ENCODE assay signal across 8 mouse cellular contexts in the genomic region with DNA sequence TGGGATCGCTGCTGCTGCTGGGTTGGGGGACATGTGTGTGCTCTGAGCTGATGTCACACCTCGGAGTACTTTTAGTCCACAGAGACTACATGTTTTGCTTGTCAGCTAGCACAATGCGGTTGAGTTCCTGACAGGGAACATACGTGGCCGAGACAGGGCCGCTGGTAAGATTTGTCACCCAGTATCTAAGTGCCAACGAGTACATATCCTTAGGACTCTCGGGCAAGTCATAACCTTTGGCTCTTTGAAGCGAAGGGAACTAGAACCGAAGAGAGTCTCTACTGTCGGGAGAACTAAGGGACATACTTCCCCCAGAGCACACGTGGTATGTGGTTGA. TPM values are rescaled to one million over a fixed set of nuclear protein-coding genes. Genes with fewer than 3 reads are reported as not detected.
DNase-seq lines count a peak whose midpoint lies in the region; ATAC-seq lines count a peak whose summit lies in the region.

No protein-coding gene starts in this region.

- no peaks in the 10 kb centered on the region for H3K27me3 ChIP-seq in hindbrain, embryonic 11.5 days (ENCODE audit: control insufficient read depth, insufficient read depth, low read length)
- no peaks in the 10 kb centered on the region for H3K27me3 ChIP-seq in megakaryocyte, embryonic 14.5 days (replicated peaks)

- no peak overlapping the region for H3K27ac ChIP-seq in brown adipose tissue, adult 24 weeks (replicated peaks; ENCODE audit: low read depth, low read length)
- no peak overlapping the region for H3K27ac ChIP-seq in hindbrain, embryonic 11.5 days (ENCODE audit: low read depth, low read length)

- no peaks in the 10 kb centered on the region; the same call in none of the 2 replicates for H3K4me1 ChIP-seq in brown adipose tissue, adult 24 weeks (ENCODE audit: control insufficient read depth, insufficient read depth, insufficient read length, low read length)
- H3K4me1 ChIP-seq in hindbrain, embryonic 11.5 days (replicated peaks; ENCODE audit: control insufficient read depth, insufficient read depth, low read length), result no peaks in the 10 kb centered on the region
- peaks cover 46% of the 10 kb centered on the region for H3K4me1 ChIP-seq in megakaryocyte, embryonic 14.5 days

- peak overlapping the region; percentile 84 for H3K9ac ChIP-seq in hindbrain, embryonic 11.5 days (ENCODE audit: low read depth, low read length)

- intact Hi-C loops in gastrocnemius, postnatal 14 days (cut with DNase I; ENCODE audit: low total_unique reads), result no loop called here

- peak overlapping the region; percentile 96 for H3K4me3 ChIP-seq in brown adipose tissue, adult 24 weeks (ENCODE audit: insufficient read depth, low read depth, low read length)
- peak overlapping the region; percentile 70 for H3K4me3 ChIP-seq in hindbrain, embryonic 11.5 days (ENCODE audit: low read depth, low read length)
- H3K4me3 ChIP-seq in megakaryocyte, embryonic 14.5 days (replicated peaks), result peak overlapping the region; percentile 97

- DNase-seq in right cerebral cortex, postnatal 25 days, result peak; percentile 11
- no peak for DNase-seq in right cerebral cortex, postnatal 4 days
- no peak for DNase-seq in hindbrain, embryonic 11.5 days (ENCODE audit: low spot score)
- DNase-seq in Muller cell, postnatal 12 days (ENCODE audit: inconsistent ontology term), result no peak
- DNase-seq in gastrocnemius, postnatal 14 days, result no peak
- no peak for DNase-seq in adrenal gland, adult 18-20 months (ENCODE audit: low spot score in 2 of 2)

- no peaks in the 10 kb centered on the region for H3K36me3 ChIP-seq in hindbrain, embryonic 11.5 days (ENCODE audit: control insufficient read depth, insufficient read depth, low read length)
- H3K36me3 ChIP-seq in megakaryocyte, embryonic 14.5 days (replicated peaks; ENCODE audit: low read length), result peaks cover 36% of the 10 kb centered on the region

- ATAC-seq in hindbrain, embryonic 11.5 days (ENCODE audit: low FRiP score), result no peak

- H3K9me3 ChIP-seq in hindbrain, embryonic 11.5 days (ENCODE audit: control insufficient read depth, low read length), result no peaks in the 10 kb centered on the region
- H3K9me3 ChIP-seq in megakaryocyte, embryonic 14.5 days, result no peaks in the 10 kb centered on the region

- 7% methylated on average over 12 of the region's 12 CpGs for WGBS in hindbrain, embryonic 11.5 days

- H3K4me2 ChIP-seq in hindbrain, embryonic 11.5 days (replicated peaks; ENCODE audit: low read depth, low read length), result peak overlapping the region; percentile 55

RNA-seq across cellular contexts. Expression of gene Scyl3, which starts 1.5 kb away (rescaled TPM):
- polyA plus RNA-seq in brown adipose tissue, adult 24 weeks (2012; ENCODE audit: insufficient read depth, insufficient read length, missing spikeins), result 6.2 and 6.3 TPM in 2 replicates
- polyA plus RNA-seq in hindbrain, embryonic 11.5 days (2014; fragmentation: Nextera tagmentation; extraction: Ambion mirVana), result 21.8 TPM in 2 replicates
- 1.5 and 3.5 TPM in 2 replicates for polyA plus RNA-seq in megakaryocyte, embryonic 14.5 days (2012; ENCODE audit: insufficient read depth, low replicate concordance)
- total RNA-seq in gastrocnemius, postnatal 14 days (2021), result 1 to 10 TPM; 4.0 to 5.2 TPM
- 10 to 100 TPM; 14.3 to 16.5 TPM for total RNA-seq in adrenal gland, adult 18-20 months (2021)
